Mouse (Mus musculus) liver, adult 10 weeks (tissue): Measurements from ENCODE around the gene Gstt4. TPM values are rescaled to one million over a fixed set of nuclear protein-coding genes. Genes with fewer than 3 reads are reported as not detected.

Source experiments
- polyA plus RNA-seq: library from polyadenylated mRNA; stranded (reverse); fragments of 350-450 nt; fragmentation: Illumina TruSeq; extraction: RNeasy Lipid Tissue Mini Kit (QIAGEN cat#74804); gene quantifications from one replicate; pipeline ENCODE4 v1.2.3, GENCODE M21; 2014; ENCODE audit warnings: low read depth, low replicate concordance

Gstt4 gene
- polyA plus RNA-seq: not detected

GRCm38 (mm10) chr10:75822443-75822842, at the start of gene Gstt4:
TSS of gene Gstt4 (minus strand) at chr10:75822543.

DNA sequence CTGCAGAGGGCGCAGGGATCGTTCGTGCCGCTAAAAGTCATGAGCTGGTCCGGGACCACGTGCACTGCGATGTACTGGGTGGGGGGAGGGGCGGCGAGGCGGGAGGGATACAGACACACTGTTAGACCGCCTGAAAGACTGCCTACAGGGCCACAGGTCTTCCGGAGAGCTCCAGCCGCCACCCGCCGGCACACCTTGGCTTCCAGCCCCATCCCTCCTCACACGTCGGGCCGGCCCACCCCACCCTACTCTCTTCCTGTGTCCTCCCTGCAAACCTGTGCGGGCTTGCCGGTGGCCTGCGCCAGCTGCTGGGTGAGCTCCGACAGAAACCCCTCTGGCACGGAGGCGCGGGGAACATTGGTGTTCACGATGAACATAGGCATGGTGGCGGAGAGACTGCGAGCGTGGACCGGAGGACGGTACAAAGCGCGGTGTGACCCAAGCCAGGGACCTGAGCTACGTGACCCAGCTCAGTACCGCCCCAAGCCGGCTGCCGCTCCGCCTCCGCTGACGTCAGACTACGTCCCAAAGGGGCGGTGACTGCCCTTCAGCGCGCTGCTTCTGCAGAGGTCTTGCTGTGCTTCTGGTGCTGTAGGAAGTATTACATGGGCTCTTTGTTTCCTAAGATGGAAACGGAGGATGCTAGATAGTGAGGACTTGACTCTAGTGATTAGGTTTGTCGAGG, 37.6 kb upstream of the Gstt4 start, which contains the start of gene Mif:
Gene Mif (minus strand): TSS at position 455 of the 685 bp plus-strand sequence.

GRCm38 (mm10) chr10:75837248-75837759, 15.0 kb upstream of the Gstt4 start, which contains the start of gene Gstt2:
TSS of gene Gstt2 (minus strand) at chr10:75837424.

GRCm38 (mm10) chr10:75798176-75798696, 24.1 kb downstream of the Gstt4 start, which contains the start of gene Gstt1:
TSS of gene Gstt1 (minus strand) at chr10:75798584.

DNA sequence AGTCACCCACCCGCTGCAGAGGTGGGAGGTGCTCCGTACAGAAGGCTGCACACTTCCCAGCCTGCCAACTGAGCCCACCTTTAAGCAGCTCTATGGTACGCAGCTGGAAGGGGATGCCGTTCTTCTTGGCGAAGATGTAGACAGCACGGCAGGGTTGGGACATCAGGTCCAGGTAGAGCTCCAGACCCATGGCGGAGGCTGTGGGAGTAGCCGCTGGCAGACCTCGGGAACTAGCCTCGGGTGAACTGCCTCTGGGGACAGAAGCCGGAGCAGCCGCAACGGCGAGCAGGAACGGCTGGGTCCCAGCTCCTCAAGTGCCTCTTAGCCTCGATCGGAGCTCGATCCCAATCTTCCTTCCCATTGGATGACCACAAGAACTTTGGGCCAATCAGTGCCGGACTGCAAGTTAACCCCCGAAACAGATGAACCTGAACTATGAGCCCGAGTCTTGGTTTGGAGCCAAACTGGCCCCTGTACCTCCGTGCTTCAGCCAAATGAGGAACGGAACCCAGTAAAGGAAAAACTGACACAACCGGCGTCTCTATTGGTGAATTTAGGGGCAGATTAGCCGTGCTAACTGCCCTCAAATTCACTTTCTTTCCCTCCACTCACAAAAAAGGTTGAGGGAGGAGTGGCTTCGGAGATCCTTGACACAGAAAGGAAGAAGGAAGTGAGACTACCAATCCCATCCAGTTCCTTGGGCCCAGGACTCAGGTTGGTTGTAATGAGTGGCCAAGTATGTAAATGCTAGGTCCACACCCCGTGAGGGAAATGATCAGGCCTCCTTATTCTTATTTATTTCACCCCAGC, 41.4 kb downstream of the Gstt4 start, which contains the start of the genes Gm20441 and Gstt3:
Gene Gm20441 (minus strand): TSS at position 186 of the 810 bp plus-strand sequence.
Gene Gstt3 (minus strand): TSS at position 646 of the 810 bp plus-strand sequence.

DNA sequence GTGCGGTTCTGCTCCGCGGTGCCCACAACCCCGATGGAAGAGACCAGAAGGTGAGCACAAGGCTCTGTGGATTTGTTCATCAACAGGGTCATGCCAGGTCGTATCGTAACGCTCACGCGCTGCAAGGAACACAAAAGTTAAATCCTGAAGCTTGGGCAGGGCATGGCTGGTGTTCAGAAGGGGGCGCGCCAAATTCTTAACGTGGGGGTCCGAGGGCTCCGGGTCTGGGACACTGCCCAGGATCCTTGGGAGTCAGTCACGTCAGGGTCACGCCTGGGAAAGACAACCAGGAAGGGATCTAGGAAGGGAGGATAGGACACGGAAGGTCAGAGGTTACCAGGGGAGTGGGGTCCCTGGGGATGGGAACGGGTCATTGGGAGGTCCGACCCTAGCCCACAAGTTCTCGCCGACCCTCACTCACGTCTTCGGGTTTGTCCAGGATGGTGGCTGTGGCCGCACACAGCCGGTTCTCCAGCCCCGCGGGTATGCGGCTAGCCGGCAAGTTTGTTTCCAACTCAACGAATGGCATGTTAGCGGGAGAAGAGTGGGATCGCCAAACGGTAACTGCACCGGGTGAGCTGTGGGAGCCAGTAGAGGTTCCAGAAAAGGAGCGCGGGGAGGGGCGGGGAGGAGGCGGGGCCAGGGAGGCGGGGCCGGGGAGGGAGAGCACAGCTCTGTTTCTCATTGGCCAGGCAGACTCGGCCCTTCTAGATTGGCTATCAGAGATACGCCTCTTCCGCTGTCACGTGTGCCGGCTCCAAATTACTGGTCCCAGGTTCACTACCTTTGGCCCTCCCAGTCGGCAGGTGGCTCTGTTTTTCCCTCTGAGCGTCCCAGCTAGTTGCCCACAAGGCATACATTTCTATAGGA, 49.3 kb downstream of the Gstt4 start, which contains the start of gene Ddt:
Gene Ddt (minus strand): TSS at position 620 of the 870 bp plus-strand sequence.

Other genes with a start within 250 kb of the Gstt4 start
- gene Ggt5, start 233.2 kb downstream of the Gstt4 start, polyA plus RNA-seq: 0.66 TPM
- 0.26 TPM for gene Susd2, start 178.5 kb downstream of the Gstt4 start, polyA plus RNA-seq
- gene Cabin1, start 58.2 kb downstream of the Gstt4 start, polyA plus RNA-seq: 1.2 TPM
- gene Ddt, start 49.1 kb downstream of the Gstt4 start, polyA plus RNA-seq: 63.7 TPM
- not detected for gene Gm20441, start 41.6 kb downstream of the Gstt4 start, polyA plus RNA-seq
- gene Gstt3, start 41.1 kb downstream of the Gstt4 start, polyA plus RNA-seq: 132 TPM
- 89.7 TPM for gene Gstt1, start 24.0 kb downstream of the Gstt4 start, polyA plus RNA-seq
- gene Gstt2, start 14.9 kb upstream of the Gstt4 start, polyA plus RNA-seq: 26.0 TPM
- 1.6 TPM for gene Mif, start 37.7 kb upstream of the Gstt4 start, polyA plus RNA-seq
- not detected for gene Derl3, start 70.9 kb upstream of the Gstt4 start, polyA plus RNA-seq
- gene Smarcb1, start 99.1 kb upstream of the Gstt4 start, polyA plus RNA-seq: 4.8 TPM
- 79.2 TPM for gene Chchd10, start 110.6 kb upstream of the Gstt4 start, polyA plus RNA-seq
- not detected for gene Mmp11, start 114.0 kb upstream of the Gstt4 start, polyA plus RNA-seq
- not detected for gene Gm867, start 118.1 kb upstream of the Gstt4 start, polyA plus RNA-seq
- gene Vpreb3, start 120.5 kb upstream of the Gstt4 start, polyA plus RNA-seq: not detected
- not detected for gene Gm5134, start 132.0 kb upstream of the Gstt4 start, polyA plus RNA-seq
- gene Zfp280b, start 210.1 kb upstream of the Gstt4 start, polyA plus RNA-seq: 4.6 TPM